Comparison of ENCODE assay signal across 15 mouse cellular contexts in the genomic region with DNA sequence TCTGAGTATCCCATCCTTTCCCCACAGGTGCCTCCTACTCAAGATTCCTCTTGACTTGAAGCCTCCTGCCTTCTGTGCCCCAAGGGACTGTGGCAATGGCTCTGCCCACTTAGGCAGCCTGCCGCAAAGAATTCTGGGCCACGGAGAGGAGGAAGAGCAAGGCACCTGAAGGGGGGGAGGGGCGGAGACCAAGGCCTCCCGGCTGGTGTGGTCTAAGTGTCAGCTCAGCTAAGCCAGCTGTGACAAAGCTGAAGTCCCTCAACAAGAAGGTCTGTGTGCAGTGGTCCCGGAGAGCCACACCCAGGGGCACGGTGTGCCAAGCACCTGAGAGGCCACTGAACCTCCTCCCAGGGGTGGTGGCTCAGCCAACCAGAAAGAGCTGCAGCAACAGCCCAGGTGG. TPM values are rescaled to one million over a fixed set of nuclear protein-coding genes. Genes with fewer than 3 reads are reported as not detected.
DNase-seq lines count a peak whose midpoint lies in the region; ATAC-seq lines count a peak whose summit lies in the region.
"Had no signal": no experiment of that assay in that cellular context is flagged by ENCODE, and none has a peak within 500 bp of the region (broad histone marks: within the 10 kb centered on the region; RNA-seq: fewer than 3 reads in every experiment).

No protein-coding gene starts in this region.

- H3K27me3 ChIP-seq in hindbrain, embryonic 13.5 days = peaks cover 12% of the 10 kb centered on the region; the same call in 1 of the 2 replicates
- peaks cover 6% of the 10 kb centered on the region; the same call in 1 of the 2 replicates for H3K27me3 ChIP-seq in hindbrain, embryonic 12.5 days
- H3K27me3 ChIP-seq in kidney, embryonic 16.5 days (ENCODE audit: insufficient read depth, low read length) = no peaks in the 10 kb centered on the region
- H3K27me3 ChIP-seq: heart, embryonic 15.5 days; lung, embryonic 15.5 days had no signal

- H3K4me2 ChIP-seq in hindbrain, embryonic 13.5 days = no peak overlapping the region
- H3K4me2 ChIP-seq in hindbrain, embryonic 12.5 days (replicated peaks) = no peak overlapping the region
- no peak overlapping the region for H3K4me2 ChIP-seq in kidney, embryonic 16.5 days (replicated peaks; ENCODE audit: low read depth, low read length)
- H3K4me2 ChIP-seq: heart, embryonic 15.5 days; lung, embryonic 15.5 days had no signal

- H3K4me3 ChIP-seq in hindbrain, embryonic 13.5 days = no peak overlapping the region
- H3K4me3 ChIP-seq in hindbrain, embryonic 12.5 days = no peak overlapping the region
- H3K4me3 ChIP-seq in kidney, embryonic 16.5 days (ENCODE audit: low read length) = no peak overlapping the region
- H3K4me3 ChIP-seq: heart, embryonic 15.5 days; lung, embryonic 15.5 days; myocyte had no signal

- no peak for ATAC-seq in hindbrain, embryonic 13.5 days (ENCODE audit: low FRiP score)
- no peak for ATAC-seq in hindbrain, embryonic 12.5 days (ENCODE audit: low FRiP score)
- peak; percentile 3; the same call in 1 of the 2 replicates for ATAC-seq in kidney, embryonic 16.5 days (ENCODE audit: low FRiP score, low TSS enrichment)
- no peak for ATAC-seq in activated CD4-positive, CD25-positive, alpha-beta regulatory T cell, adult 4 months
- ATAC-seq in megakaryocyte, adult 5-6 weeks (ENCODE audit: poor library complexity, severe bottlenecking) = no peak
- ATAC-seq: intestine, postnatal 0 days had no signal

- H3K9me3 ChIP-seq in hindbrain, embryonic 13.5 days = no peaks in the 10 kb centered on the region
- no peaks in the 10 kb centered on the region for H3K9me3 ChIP-seq in hindbrain, embryonic 12.5 days (replicated peaks)
- H3K9me3 ChIP-seq in kidney, embryonic 16.5 days (ENCODE audit: low read length) = no peaks in the 10 kb centered on the region
- H3K9me3 ChIP-seq: lung, embryonic 15.5 days had no signal

- H3K9ac ChIP-seq in hindbrain, embryonic 13.5 days = no peak overlapping the region
- no peak overlapping the region for H3K9ac ChIP-seq in hindbrain, embryonic 12.5 days
- 0 out of 2 replicates have a peak overlapping the region, but pooled peaks have one; percentile 4 for H3K9ac ChIP-seq in kidney, embryonic 16.5 days (replicated peaks; ENCODE audit: low read length)
- H3K9ac ChIP-seq: heart, embryonic 15.5 days; lung, embryonic 15.5 days had no signal

- H3K4me1 ChIP-seq in hindbrain, embryonic 13.5 days (replicated peaks) = peaks cover 42% of the 10 kb centered on the region
- peaks cover 29% of the 10 kb centered on the region for H3K4me1 ChIP-seq in hindbrain, embryonic 12.5 days
- peaks cover 42% of the 10 kb centered on the region for H3K4me1 ChIP-seq in kidney, embryonic 16.5 days (ENCODE audit: insufficient read depth, low read length)

- peak overlapping the region; percentile 12; the same call in 1 of the 2 replicates for H3K27ac ChIP-seq in hindbrain, embryonic 13.5 days
- no peak overlapping the region for H3K27ac ChIP-seq in hindbrain, embryonic 12.5 days
- peak overlapping the region; percentile 86 for H3K27ac ChIP-seq in kidney, embryonic 16.5 days (ENCODE audit: low read length)
- H3K27ac ChIP-seq: heart, embryonic 15.5 days; lung, embryonic 15.5 days had no signal

- 70% methylated on average over 6 of the region's 6 CpGs for WGBS in hindbrain, embryonic 13.5 days
- 70% methylated on average over 6 of the region's 6 CpGs for WGBS in hindbrain, embryonic 12.5 days
- 53% methylated on average over 6 of the region's 6 CpGs for WGBS in kidney, embryonic 16.5 days

- intact Hi-C loops in left cerebral cortex, postnatal 25 days (cut with DNase I) = no loop called here

- DNase-seq in natural killer cell, adult 2 months (ENCODE audit: low spot score in 2 of 2) = peak; percentile 59 to 73
- DNase-seq in thymus, postnatal 14 days = peak; percentile 90
- no peak for DNase-seq in left cerebral cortex, postnatal 25 days (ENCODE audit: low spot score in 2 of 2)
- DNase-seq: cerebellum, adult 11-12 months; right cerebral cortex, adult 18-20 months had no signal

- H3K36me3 ChIP-seq in hindbrain, embryonic 13.5 days = no peaks in the 10 kb centered on the region
- no peaks in the 10 kb centered on the region for H3K36me3 ChIP-seq in hindbrain, embryonic 12.5 days
- no peaks in the 10 kb centered on the region for H3K36me3 ChIP-seq in kidney, embryonic 16.5 days (ENCODE audit: insufficient read depth, low read length)
- H3K36me3 ChIP-seq: heart, embryonic 15.5 days; lung, embryonic 15.5 days had no signal

RNA-seq across cellular contexts. Expression of a gene that starts 53.4 kb away (rescaled TPM):
- polyA plus RNA-seq in hindbrain, embryonic 13.5 days (2015; fragmentation: Nextera tagmentation; extraction: Ambion mirVana) = 0.22 TPM in 1 of 2 replicates, not detected in the other
- 0.34 and 1.1 TPM in 2 replicates for polyA plus RNA-seq in hindbrain, embryonic 12.5 days (2016; fragmentation: Nextera tagmentation; extraction: Ambion mirVana)
- polyA plus RNA-seq in kidney, embryonic 16.5 days (2015; fragmentation: Nextera tagmentation; extraction: Ambion mirVana) = 0.12 and 0.26 TPM in 2 replicates
- not detected for polyA plus RNA-seq in activated CD4-positive, CD25-positive, alpha-beta regulatory T cell, adult 4 months (2017; shearing (Covaris generic))
- total RNA-seq in megakaryocyte, adult 5-6 weeks (2015) = 52.2 and 62.4 TPM in 2 replicates
- 104 and 105 TPM in 2 replicates for total RNA-seq in megakaryocyte, adult 5-6 weeks (2017)
- total RNA-seq in left cerebral cortex, postnatal 25 days (2021) = under 1 TPM in 1 of 2 experiments, not detected in 1; 0.14 TPM
- total RNA-seq: left cerebral cortex, postnatal 14 days had no signal

Comparison
In these comparisons a context has a peak if more than half of its experiments do, and no peak if none do; other contexts are left out.
1. DNase-seq: peak in natural killer cell, adult 2 months (2 of 2) and thymus, postnatal 14 days (single experiment); none in left cerebral cortex, postnatal 25 days (0 of 2).